Mouse (Mus musculus): ENCODE measurements around the gene Akap8l.

GRCm38 (mm10) chr17:32275568-32275967, 74.8 kb downstream of the Akap8l start:
- TF ChIP-seq ZNF384 (IDR thresholded peaks at IDR 0.05; ENCODE audit: low read depth, low read length) (0 out of 2 replicates have a peak, but pooled peaks have one; percentile 20), ZC3H11A (IDR thresholded peaks at IDR 0.05; ENCODE audit: borderline replicate concordance, low read depth, low read length) (no peak), CHD2 (IDR thresholded peaks at IDR 0.05; ENCODE audit: low read depth, low read length) (no peak), HCFC1 (IDR thresholded peaks at IDR 0.05; ENCODE audit: borderline replicate concordance, insufficient read depth, low read length) (no peak)
